Mouse (Mus musculus) limb, embryonic 10.5 days (tissue): ENCODE results near the gene Iqcj. TPM values are rescaled to one million over a fixed set of nuclear protein-coding genes. Genes with fewer than 3 reads are reported as not detected.
"Not testable (repeated sequence)": the region's sequence is repeated elsewhere in the genome, so short reads cannot be mapped to it uniquely, and the experiment has no call there.

Experiments used
- DNase-seq: peaks from one replicate; pipeline ENCODE4 v3.0.0-alpha.2; 2017; ENCODE audit warnings: low spot score
- H3K27ac ChIP-seq: fragments of 300-500 bp; sonication (generic); 2 replicates; pipeline ENCODE4 v1.5.1; 2016; ENCODE audit warnings: mild to moderate bottlenecking
- H3K27me3 ChIP-seq: fragments of 300-500 bp; sonication (generic); 2 replicates; pipeline ENCODE4 v1.6.1; 2016; ENCODE audit warnings: low read depth, mild to moderate bottlenecking; ENCODE audit not compliant: poor library complexity, severe bottlenecking
- H3K36me3 ChIP-seq: fragments of 300-500 bp; sonication (generic); 2 replicates; pipeline ENCODE4 v1.6.1; 2016; ENCODE audit warnings: mild to moderate bottlenecking, moderate library complexity
- H3K4me1 ChIP-seq: fragments of 300-500 bp; sonication (generic); 2 replicates; pipeline ENCODE4 v1.6.1; 2016
- H3K4me3 ChIP-seq: fragments of 300-500 bp; sonication (generic); 2 replicates; pipeline ENCODE4 v1.5.1; 2016; ENCODE audit warnings: mild to moderate bottlenecking, moderate library complexity
- H3K9me3 ChIP-seq: fragments of 300-500 bp; sonication (generic); replicated peaks from 2 replicates; pipeline ENCODE4 v1.6.1; 2016; ENCODE audit warnings: mild to moderate bottlenecking
- WGBS: fragments of 180-500 bp; shearing (Covaris S2); methylation state at CpG from one replicate; pipeline ENCODE4 v1.1.7; 2016; 5-methylcytosine and 5-hydroxymethylcytosine counted together
- polyA plus RNA-seq: library from polyadenylated mRNA; unstranded; fragments of >200 nt; fragmentation: Nextera tagmentation; extraction: Ambion mirVana; gene quantifications from 2 replicates; pipeline ENCODE4 v1.2.1, GENCODE M21; 2016

Iqcj gene
- polyA plus RNA-seq, 1 experiment from 2014 or later = not detected

DNA sequence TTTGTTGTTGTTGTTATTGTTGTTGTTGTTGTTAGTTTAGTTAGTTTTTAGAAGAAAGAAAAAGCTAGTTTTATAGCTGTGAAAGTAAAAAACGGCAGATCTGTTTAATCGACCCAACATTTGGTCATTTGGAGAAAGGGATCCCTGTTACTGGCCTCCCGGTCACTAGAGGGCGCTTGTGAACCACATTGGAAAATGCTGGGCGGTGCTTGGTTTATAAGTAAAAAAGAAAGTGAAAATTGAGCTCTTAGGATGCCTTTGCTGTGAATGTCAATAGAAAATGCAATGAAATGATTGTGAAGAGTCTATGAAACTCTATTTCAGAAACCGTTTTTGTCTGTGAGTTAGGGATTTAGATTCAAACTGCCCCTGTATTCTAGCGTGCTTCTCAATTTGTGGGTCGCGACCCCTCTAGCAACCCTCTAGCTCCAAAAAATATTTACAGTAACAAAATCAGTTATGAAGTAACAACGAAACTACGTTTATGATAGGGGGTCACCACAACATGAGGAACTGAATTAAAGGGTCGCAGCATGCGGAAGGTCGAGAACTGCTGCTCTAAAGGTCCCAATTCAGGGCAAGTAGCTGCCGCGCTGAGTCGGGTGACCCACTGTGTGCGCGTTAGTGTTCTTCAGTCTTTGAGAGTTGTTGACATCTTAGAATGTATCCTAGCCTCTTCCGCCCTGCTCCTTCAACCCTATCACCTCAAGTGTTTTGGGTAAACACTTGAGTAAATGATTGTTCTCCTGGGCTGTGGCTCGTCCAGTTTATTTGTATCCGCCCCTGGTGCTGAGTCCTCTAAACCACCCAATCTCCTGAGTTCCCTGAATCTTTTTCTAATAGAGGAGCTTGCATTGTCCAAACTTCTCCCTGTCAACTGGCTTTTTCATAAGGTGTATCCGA lies 164.6 kb downstream of the Iqcj start:
- Histone ChIP-seq H3K4me3 (peak overlapping the region; percentile 25), H3K4me1 (no peaks in the 10 kb centered on the region), H3K27ac (no peak overlapping the region), H3K27me3 (peaks cover 15% of the 10 kb centered on the region; the same call in 1 of the 2 replicates), H3K9me3 (no peaks in the 10 kb centered on the region), H3K36me3 (no peaks in the 10 kb centered on the region)
- peak; percentile 79 for DNase-seq
- WGBS = 57% methylated on average over 23 of the region's 23 CpGs

DNA sequence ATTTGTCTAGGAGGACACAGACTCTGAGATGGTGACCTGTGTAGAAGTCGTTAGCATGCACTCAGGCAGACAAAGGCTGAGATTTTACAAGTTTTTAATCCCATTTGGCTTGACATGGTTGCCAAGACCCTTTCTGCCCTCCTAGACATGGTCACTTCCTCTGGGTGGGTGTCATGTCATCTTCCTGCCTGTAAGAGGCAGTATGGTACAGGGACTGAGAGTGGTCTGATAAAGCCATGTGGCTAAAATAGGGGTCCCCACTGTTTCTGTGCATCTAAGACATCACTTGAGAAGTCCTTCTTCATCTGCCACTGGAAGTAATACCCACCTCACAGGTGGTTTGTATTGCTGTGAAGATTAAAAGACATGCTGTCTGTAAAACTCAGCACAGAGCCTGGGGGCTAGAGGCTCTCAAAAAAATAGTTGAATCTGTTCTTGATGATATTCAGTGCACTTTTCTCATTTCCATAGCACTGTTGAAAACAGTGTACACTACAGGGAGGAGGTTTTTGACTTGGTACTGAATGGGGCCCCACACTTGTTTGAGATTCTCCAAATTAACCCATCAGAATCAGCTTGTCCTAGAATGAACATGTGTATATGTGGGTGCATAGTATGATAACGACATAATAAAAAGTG lies 167.3 kb downstream of the Iqcj start:
- Histone ChIP-seq H3K4me3 (no peak overlapping the region), H3K27me3 (peaks cover 15% of the 10 kb centered on the region; the same call in 1 of the 2 replicates), H3K36me3 (no peaks in the 10 kb centered on the region), H3K4me1 (no peaks in the 10 kb centered on the region), H3K27ac (no peak overlapping the region), H3K9me3 (no peaks in the 10 kb centered on the region)
- DNase-seq = no peak
- 51% methylated on average over 2 of the region's 2 CpGs for WGBS

DNA sequence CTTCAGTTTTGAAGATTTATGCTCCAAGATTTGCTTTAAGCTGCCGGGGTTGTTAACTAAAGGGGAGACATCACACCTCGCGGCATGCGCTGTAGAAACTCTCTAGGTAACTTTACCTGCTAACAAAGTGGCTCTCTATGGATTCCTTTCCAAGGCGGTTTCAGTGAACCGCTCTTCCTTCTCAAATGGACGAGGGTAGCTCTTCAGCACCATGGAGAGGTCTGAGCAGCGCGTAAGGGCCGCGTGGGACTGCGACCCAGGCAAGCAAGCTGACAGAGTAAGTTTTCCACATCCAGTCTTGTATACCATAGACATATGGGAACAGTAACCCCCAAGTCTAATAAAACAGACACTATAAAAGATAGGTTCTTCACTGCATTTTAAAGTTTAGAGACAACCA lies 172.7 kb downstream of the Iqcj start, which contains the start of gene Schip1:
Gene Schip1 (plus strand): TSS at position 72 of the 400 bp plus-strand sequence.
- H3K27ac ChIP-seq = no peak within 1 kb of the TSS
- DNase-seq = peak; percentile 70
- no peak within 1 kb of the TSS for H3K4me3 ChIP-seq
- 39% methylated on average over 12 of the region's 12 CpGs for WGBS
- H3K4me1 ChIP-seq = no peaks in the 10 kb centered on the region
- H3K27me3 ChIP-seq = no peaks in the 10 kb centered on the region
- no peaks in the 10 kb centered on the region for H3K9me3 ChIP-seq
- H3K36me3 ChIP-seq = no peaks in the 10 kb centered on the region

DNA sequence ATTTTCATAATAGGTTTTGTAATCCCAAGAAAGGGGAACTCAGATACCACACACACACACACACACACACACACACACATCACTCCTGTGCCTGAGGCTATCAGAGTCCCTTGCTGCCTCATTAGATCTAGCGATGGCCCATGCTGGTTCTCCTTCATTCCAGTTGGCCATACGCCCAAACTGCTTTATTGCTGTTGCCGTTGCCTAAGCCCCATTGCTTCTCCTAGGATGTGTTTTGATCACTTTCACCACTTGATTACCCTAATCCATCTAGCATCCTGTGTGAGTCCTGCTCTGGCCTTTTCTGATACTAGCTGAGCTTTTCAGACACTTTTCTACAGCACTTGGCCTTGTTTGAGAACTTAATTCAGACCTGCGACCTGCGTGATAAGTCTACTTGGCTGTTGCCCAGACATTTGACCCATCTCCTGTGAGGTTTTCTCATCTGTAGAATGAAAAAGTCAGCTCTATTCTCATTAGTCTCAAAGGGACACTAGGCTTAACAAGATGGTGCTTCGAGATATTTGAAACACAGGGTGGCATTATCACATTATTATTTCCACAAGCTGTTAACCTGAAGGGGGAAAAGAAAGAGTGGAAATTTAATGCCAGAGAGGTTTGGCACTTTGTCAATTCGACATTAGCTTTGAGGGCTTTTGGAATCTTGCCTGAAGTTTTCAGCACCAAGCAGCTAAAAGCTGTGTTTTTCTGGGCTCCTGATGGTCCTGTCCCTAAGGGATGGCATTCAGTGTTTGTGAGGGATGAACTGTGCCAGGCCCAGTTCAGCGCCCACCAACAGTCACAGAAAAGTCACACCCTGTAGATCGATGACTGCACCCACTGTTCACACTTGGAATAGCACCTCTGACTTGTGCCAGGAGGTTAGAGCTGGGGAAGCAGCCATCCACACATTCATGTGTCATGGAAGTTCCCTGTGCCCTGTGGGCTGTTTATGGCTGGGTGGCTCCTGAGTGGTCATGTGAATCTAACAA lies 179.7 kb downstream of the Iqcj start:
- WGBS = 88% methylated on average over 9 of the region's 9 CpGs
- no peaks in the 10 kb centered on the region for H3K9me3 ChIP-seq
- H3K27me3 ChIP-seq = no peaks in the 10 kb centered on the region
- no peaks in the 10 kb centered on the region for H3K4me1 ChIP-seq
- DNase-seq = no peak
- no peak overlapping the region for H3K4me3 ChIP-seq
- no peak overlapping the region for H3K27ac ChIP-seq
- H3K36me3 ChIP-seq = no peaks in the 10 kb centered on the region

DNA sequence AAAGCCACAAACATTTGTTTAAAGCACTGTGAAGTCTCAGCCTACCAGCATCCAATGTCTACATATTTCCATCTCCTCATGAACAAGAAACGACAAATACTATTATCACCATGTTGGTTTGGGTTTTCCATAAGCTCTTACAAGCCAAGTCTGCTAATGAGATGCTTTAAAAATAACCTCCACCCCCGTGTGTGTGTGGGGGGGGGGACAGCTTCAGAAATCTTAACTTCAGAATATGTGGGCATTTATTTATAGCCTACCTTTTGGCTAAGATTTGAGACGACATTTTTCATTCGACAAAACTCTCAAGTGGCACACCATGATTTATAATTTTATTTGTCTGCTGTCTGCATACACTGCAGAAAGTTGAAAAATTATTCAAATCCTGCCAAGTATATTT lies 185.4 kb downstream of the Iqcj start:
- WGBS = 79% methylated on average over 4 of the region's 4 CpGs
- no peaks in the 10 kb centered on the region for H3K9me3 ChIP-seq
- H3K27me3 ChIP-seq = no peaks in the 10 kb centered on the region
- H3K27ac ChIP-seq = no peak overlapping the region
- no peaks in the 10 kb centered on the region for H3K4me1 ChIP-seq
- no peaks in the 10 kb centered on the region for H3K36me3 ChIP-seq
- no peak overlapping the region for H3K4me3 ChIP-seq
- DNase-seq = no peak

DNA sequence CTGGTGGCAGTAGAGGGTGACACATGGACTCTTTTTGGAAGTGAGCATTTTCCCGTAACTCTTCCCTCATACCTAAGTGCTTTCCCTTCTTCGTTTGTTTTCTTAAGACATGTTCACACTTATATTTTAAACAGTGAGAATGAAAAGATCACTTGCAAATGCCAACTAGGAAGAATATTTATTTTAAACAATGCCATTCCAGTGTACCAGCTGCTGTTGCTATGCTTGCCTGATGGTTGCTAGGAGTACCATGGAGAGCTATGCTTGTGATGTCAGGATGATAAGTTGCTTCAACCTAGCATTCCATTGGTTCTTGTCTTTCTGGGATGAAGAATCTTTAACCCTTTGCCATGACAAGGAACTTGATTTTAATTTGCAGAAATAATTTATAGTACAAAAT lies 193.0 kb downstream of the Iqcj start:
- Histone ChIP-seq H3K4me3 (no peak overlapping the region), H3K4me1 (no peaks in the 10 kb centered on the region), H3K36me3 (no peaks in the 10 kb centered on the region), H3K27ac (no peak overlapping the region), H3K9me3 (no peaks in the 10 kb centered on the region), H3K27me3 (peaks cover 18% of the 10 kb centered on the region; the same call in 1 of the 2 replicates)
- WGBS = 95% methylated on average over 2 of the region's 2 CpGs
- no peak for DNase-seq

DNA sequence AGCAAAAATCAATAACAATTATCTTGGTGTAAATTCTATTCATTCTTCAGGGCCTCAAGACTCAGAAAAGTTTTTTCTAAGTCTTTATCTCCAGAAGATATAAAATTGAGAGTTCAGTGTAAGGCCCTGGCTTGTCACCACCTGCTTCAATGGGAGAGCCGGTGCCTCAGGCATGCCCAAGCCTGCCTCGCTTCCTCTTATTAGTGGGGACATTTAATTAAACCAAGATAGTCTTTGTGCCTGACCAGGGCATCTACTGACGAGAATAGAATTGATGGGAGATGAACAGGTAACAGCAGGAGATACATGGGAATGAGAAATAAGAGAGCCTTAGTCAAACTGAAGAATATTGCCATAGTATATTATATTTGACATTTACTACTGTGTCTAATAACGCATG lies 200.1 kb downstream of the Iqcj start:
- Histone ChIP-seq H3K27me3 (peaks cover 69% of the 10 kb centered on the region), H3K27ac (no peak overlapping the region), H3K4me1 (peaks cover under 1% of the 10 kb centered on the region; the same call in 1 of the 2 replicates), H3K4me3 (no peak overlapping the region), H3K36me3 (no peaks in the 10 kb centered on the region), H3K9me3 (no peaks in the 10 kb centered on the region)
- no peak for DNase-seq
- whole genome bisulfite sequencing = 61% methylated on average over 4 of the region's 4 CpGs

DNA sequence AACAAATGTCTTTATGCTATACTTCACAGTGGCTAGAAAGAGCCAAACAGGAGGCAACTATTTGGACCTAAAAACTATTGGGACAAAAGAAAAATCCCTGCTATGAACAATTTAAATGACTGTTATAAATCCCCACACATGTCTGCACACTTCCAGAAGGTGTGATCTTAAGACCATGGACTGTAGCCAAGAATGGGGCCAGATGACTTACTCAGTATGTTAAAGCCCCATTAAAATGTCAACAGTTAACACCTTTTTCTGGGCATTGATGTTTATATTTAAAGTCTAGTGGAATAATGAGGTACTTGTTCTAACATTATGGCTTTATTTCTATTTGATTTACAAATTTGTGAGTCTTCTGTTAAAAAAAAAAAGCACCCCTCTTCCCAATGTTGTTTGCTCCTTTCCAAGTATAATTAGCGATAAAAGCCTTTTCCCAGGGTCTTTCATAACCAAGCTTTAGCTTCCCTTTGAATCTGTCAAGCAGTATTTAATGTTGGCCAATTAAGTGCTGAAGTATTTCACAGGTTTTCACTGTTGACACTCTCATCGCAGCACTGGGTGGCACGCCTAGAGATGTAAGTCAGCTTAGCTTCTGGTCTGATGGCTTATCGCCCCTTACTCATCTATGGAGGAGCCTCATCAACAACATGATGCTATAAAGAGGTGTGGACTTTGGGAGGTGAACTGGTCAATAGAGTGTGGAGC lies 204.9 kb downstream of the Iqcj start:
- no peaks in the 10 kb centered on the region for H3K36me3 ChIP-seq
- peaks cover 73% of the 10 kb centered on the region for H3K27me3 ChIP-seq
- no peak for DNase-seq
- no peaks in the 10 kb centered on the region for H3K9me3 ChIP-seq
- 57% methylated on average over 4 of the region's 4 CpGs for WGBS
- peaks cover 4% of the 10 kb centered on the region; the same call in 1 of the 2 replicates for H3K4me1 ChIP-seq
- no peak overlapping the region for H3K27ac ChIP-seq
- no peak overlapping the region for H3K4me3 ChIP-seq

DNA sequence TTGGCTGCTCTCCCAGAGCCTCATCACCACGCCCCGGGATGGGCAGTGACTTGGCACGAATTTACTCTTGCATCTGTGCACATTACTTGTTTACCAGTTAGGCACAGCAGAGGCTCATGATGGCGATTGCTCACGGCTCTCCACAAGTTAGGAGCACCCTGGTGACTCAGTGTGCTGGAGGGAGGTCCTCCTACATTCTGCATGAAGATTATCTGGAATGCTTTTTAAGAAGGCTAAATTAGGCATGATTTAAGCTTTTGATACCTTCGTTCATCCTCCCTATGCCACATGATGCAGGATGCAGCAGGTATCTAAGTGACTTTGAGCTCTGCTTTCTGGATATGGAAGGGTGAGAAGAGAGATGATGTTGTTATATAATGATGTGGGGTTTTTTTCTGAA lies 207.5 kb downstream of the Iqcj start:
- not testable (repeated sequence) for H3K27ac ChIP-seq, H3K4me3 ChIP-seq, DNase-seq, H3K36me3 ChIP-seq, H3K9me3 ChIP-seq, H3K4me1 ChIP-seq
- 90% methylated on average over 6 of the region's 6 CpGs for WGBS
- peaks cover 54% of the 10 kb centered on the region for H3K27me3 ChIP-seq

DNA sequence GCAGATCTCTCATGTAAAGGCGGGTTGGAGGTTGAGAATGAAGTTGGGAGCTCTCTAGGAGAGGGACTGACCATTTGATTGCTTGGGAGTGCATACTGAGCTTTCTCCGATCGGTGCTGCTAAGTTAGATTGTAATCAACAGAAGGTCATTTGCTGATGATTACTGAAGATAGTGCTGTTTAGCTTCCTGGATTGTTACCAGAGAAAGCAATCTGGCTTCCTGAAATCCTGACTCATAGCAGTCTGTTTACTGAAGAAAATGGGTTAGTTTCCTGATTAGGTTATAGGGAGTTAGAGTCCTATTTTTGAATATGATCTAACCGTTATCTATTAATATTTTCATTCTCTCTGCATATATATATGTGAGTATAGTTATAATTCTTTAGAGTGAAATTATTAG lies 209.3 kb downstream of the Iqcj start:
- 77% methylated on average over 4 of the region's 4 CpGs for WGBS
- Histone ChIP-seq H3K4me3 (no peak overlapping the region), H3K9me3 (no peaks in the 10 kb centered on the region), H3K4me1 (peaks cover 4% of the 10 kb centered on the region; the same call in 1 of the 2 replicates), H3K27ac (no peak overlapping the region), H3K36me3 (no peaks in the 10 kb centered on the region), H3K27me3 (peaks cover 47% of the 10 kb centered on the region)
- DNase-seq = no peak

DNA sequence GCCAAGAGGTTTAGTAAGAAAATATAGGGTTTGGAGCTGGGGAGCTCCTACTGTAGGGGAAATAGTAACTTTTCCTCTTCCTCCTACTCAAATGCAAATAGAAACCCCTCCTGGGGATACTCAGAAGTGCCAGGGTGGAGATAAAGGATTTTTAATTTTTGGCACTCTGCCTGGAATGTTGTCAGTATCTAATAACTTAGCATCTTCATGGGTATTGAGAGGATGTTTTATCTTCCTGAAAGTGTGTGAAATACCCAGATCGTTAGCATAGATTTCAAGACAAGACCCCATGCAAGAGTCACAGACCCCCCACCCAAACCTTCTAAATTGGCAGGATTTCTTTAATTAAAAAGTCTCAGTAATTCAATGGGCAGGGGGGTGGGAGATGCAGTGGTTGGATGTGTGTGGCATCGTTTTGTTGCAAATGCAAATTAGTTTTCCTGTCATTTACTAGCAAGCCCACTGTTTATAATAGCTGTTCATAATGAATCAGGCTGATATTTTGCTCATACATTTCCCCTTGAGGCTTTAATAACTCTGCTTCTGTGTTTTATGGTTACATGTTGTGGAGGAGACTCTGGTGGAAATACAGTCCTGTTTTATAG lies 213.2 kb downstream of the Iqcj start:
- peaks cover 36% of the 10 kb centered on the region for H3K27me3 ChIP-seq
- H3K36me3 ChIP-seq = no peaks in the 10 kb centered on the region
- no peak for DNase-seq
- WGBS = 90% methylated on average over 2 of the region's 2 CpGs
- no peaks in the 10 kb centered on the region for H3K9me3 ChIP-seq
- no peak overlapping the region for H3K4me3 ChIP-seq
- H3K4me1 ChIP-seq = peaks cover 5% of the 10 kb centered on the region
- H3K27ac ChIP-seq = no peak overlapping the region
